Mouse (Mus musculus): ENCODE measurements around the gene Lcor. TPM values are rescaled to one million over a fixed set of nuclear protein-coding genes. Genes with fewer than 3 reads are reported as not detected.
A peak's percentile ranks its signal among the peaks of the same experiment; 100 is the strongest.

The Lcor gene
- polyA plus RNA-seq, 1 experiment, result 0.19 TPM

- no peak for TF ChIP-seq FLI1 (IDR thresholded peaks at IDR 0.05; ENCODE audit: low read length)
- no peak for TF ChIP-seq GATA1 (IDR thresholded peaks at IDR 0.05; ENCODE audit: borderline replicate concordance, low read length)
- H3K27me3 ChIP-seq (replicated peaks), result no peaks in the 10 kb centered on the region
- no peaks in the 10 kb centered on the region for H3K36me3 ChIP-seq (replicated peaks; ENCODE audit: low read length)
- H3K4me1 ChIP-seq, result peaks cover 48% of the 10 kb centered on the region
- H3K4me3 ChIP-seq (replicated peaks), result peak overlapping the region; percentile 83
- H3K9me3 ChIP-seq, result no peaks in the 10 kb centered on the region
These were observed 8.8 kb upstream of the Lcor start for GRCm38 (mm10) chr19:41473566-41474135.

GRCm38 (mm10) chr19:41474943-41475342, 7.5 kb upstream of the Lcor start:
- Histone ChIP-seq H3K4me3 (replicated peaks) (peak overlapping the region; percentile 83), H3K36me3 (replicated peaks; ENCODE audit: low read length) (no peaks in the 10 kb centered on the region), H3K4me1 (peaks cover 57% of the 10 kb centered on the region), H3K9me3 (no peaks in the 10 kb centered on the region), H3K27me3 (replicated peaks) (no peaks in the 10 kb centered on the region)
- no peak for TF ChIP-seq GATA1 (IDR thresholded peaks at IDR 0.05; ENCODE audit: borderline replicate concordance, low read length)
- no peak for TF ChIP-seq FLI1 (IDR thresholded peaks at IDR 0.05; ENCODE audit: low read length)

DNA sequence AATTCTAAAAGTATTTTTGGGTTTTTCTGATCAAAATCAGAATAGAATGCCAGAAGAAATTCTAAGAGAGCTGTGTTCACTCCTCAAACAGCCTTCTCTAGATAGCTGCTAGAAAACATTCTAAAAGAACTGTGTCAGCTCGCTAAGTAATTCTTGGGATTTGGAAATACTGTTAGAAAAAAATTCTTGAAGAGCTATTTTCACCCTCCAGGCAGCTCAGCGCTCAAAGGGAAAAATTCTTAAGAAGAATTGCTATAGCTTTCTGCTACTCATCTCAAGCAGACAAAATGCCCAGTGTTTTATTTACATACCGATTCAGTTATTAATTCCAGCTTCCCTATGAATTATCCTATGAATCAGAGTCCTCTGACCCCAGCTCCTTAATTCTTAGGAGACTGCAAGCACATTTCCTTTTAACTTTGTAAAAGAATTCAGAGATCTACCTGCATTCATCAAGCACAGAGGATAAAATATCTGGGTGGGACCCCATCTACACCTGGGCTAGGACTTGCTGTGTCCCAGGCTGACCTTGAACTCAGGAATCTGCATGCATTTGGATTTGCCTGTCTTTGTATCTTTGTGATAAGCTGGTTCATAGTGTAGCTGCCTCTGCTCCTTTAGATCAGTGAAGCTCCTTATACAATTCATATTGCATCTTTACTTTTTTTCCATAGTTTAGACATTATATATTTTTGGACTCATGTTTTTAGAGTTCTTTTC, 5.7 kb upstream of the Lcor start:
- no peak for TF ChIP-seq GATA1 (IDR thresholded peaks at IDR 0.05; ENCODE audit: borderline replicate concordance, low read length)
- no peak for TF ChIP-seq FLI1 (IDR thresholded peaks at IDR 0.05; ENCODE audit: low read length)
- H3K36me3 ChIP-seq (replicated peaks; ENCODE audit: low read length), result no peaks in the 10 kb centered on the region
- H3K9me3 ChIP-seq, result no peaks in the 10 kb centered on the region
- no peaks in the 10 kb centered on the region for H3K27me3 ChIP-seq (replicated peaks)
- H3K4me1 ChIP-seq, result peaks cover 69% of the 10 kb centered on the region
- no peak overlapping the region for H3K4me3 ChIP-seq (replicated peaks)

DNA sequence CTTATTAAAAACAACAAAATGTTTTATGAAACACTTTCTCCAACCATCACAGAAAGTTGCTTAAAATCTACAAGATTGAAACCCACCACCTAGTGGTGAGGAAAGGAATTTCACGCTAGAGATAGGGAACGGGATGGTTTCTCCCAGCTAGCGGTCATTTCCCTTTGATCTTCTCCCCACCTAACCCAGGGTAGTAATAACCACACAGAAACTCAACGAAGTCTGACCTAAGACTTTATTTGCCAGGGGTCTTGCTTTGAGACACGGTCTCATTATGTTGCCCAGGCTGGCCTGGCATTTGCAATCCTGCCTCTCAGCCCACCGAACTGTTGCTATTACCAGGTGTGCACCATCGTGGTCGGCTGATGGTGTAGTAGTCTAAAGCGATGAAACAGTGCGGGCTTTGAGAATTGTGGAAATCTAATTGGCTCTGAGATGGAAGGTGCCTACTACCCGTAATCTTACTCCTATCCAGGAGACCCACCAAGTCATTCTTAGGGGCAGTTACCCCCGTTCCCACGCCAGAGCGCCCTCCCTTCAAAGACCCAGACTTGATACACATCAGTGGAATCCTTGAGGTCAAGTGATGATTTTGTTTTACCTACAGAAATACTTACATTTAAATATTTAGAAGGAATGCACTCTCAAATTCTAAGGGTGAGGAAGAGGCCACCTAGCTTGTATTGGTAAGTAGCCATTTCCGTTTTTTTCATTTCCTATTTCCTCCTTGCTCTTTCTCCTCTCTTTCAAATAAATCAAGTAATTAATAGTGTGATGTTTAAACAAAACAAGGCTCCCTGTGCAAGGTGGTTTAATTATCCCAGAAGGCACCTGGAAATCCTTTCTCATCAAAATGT, 1.2 kb upstream of the Lcor start:
- Histone ChIP-seq H3K27me3 (replicated peaks) (no peaks in the 10 kb centered on the region), H3K4me1 (peaks cover 59% of the 10 kb centered on the region), H3K4me3 (replicated peaks) (peak overlapping the region; percentile 98), H3K36me3 (replicated peaks; ENCODE audit: low read length) (peaks cover 2% of the 10 kb centered on the region), H3K9me3 (no peaks in the 10 kb centered on the region)
- no peak for TF ChIP-seq FLI1 (IDR thresholded peaks at IDR 0.05; ENCODE audit: low read length)
- TF ChIP-seq GATA1 (IDR thresholded peaks at IDR 0.05; ENCODE audit: borderline replicate concordance, low read length), result no peak

GRCm38 (mm10) chr19:41481887-41482189, 599 bp upstream of the Lcor start:
- Histone ChIP-seq H3K4me3 (replicated peaks) (peak overlapping the region; percentile 98), H3K9me3 (no peaks in the 10 kb centered on the region), H3K36me3 (replicated peaks; ENCODE audit: low read length) (peaks cover 6% of the 10 kb centered on the region), H3K4me1 (peaks cover 62% of the 10 kb centered on the region), H3K27me3 (replicated peaks) (no peaks in the 10 kb centered on the region)
- TF ChIP-seq GATA1 (IDR thresholded peaks at IDR 0.05; ENCODE audit: borderline replicate concordance, low read length) (no peak), FLI1 (IDR thresholded peaks at IDR 0.05; ENCODE audit: low read length) (no peak)

- Histone ChIP-seq H3K4me1 (peaks cover 57% of the 10 kb centered on the region), H3K27me3 (replicated peaks) (no peaks in the 10 kb centered on the region), H3K36me3 (replicated peaks; ENCODE audit: low read length) (peaks cover 11% of the 10 kb centered on the region), H3K9me3 (no peaks in the 10 kb centered on the region), H3K4me3 (replicated peaks) (peak overlapping the region; percentile 98)
- TF ChIP-seq FLI1 (IDR thresholded peaks at IDR 0.05; ENCODE audit: low read length) (no peak), GATA1 (IDR thresholded peaks at IDR 0.05; ENCODE audit: borderline replicate concordance, low read length) (no peak)
These were observed 540 bp downstream of the Lcor start for GRCm38 (mm10) chr19:41482909-41483444.

DNA sequence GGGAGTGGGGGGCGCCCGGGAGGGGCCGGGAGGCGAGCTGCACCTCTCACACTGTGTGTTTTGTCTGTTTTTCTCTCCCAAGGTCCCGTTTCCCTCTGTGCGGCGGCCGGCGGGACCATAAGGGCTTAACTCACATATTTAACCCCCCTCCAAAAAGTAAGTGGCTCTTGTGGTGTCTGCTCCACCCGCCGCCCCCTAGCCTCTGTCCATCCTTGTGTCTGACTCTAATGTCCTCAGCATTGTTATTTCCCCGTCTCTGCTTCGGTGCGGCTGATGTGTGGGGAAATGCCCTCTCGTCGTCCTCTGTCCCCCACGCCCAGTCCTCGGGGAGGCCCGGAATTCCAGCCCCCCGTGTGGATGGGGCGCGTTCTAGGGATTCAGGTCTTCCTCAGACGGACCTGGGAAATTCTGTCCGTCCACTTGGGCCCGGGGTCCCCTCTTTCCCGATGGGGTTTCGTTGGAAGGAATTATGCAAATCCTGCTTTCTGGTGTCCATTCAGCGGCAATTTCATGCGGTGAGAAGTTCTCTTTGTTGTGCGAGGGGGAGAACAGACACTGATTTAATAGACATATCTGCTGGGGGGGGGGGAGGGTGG, 1.1 kb downstream of the Lcor start:
- Histone ChIP-seq H3K4me3 (replicated peaks) (peak overlapping the region; percentile 98), H3K9me3 (no peaks in the 10 kb centered on the region), H3K27me3 (replicated peaks) (no peaks in the 10 kb centered on the region), H3K4me1 (peaks cover 52% of the 10 kb centered on the region), H3K36me3 (replicated peaks; ENCODE audit: low read length) (peaks cover 13% of the 10 kb centered on the region)
- TF ChIP-seq FLI1 (IDR thresholded peaks at IDR 0.05; ENCODE audit: low read length) (no peak), GATA1 (IDR thresholded peaks at IDR 0.05; ENCODE audit: borderline replicate concordance, low read length) (no peak)

DNA sequence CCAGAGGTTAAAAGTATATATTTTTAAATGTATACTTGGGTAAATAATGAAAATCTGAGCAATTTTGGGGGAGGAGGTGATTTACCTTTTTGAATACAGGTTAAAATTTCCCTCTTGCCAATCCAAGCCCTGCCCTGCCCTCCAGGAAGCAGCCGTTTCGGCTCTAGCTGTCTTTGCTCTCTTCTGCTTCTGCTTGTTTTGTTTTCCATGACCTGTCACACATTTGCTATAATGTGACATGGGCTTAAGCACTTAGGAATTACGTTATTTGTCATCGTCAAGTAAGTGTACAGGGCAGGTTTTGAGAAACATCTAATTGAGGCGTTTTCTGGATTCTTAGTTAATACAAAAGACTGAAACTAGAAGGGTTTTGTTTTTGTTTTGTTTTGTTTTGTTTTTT, 1.9 kb downstream of the Lcor start:
- Histone ChIP-seq H3K4me1 (peaks cover 48% of the 10 kb centered on the region), H3K36me3 (replicated peaks; ENCODE audit: low read length) (peaks cover 16% of the 10 kb centered on the region), H3K4me3 (replicated peaks) (peak overlapping the region; percentile 98), H3K9me3 (no peaks in the 10 kb centered on the region), H3K27me3 (replicated peaks) (no peaks in the 10 kb centered on the region)
- TF ChIP-seq GATA1 (IDR thresholded peaks at IDR 0.05; ENCODE audit: borderline replicate concordance, low read length) (no peak), FLI1 (IDR thresholded peaks at IDR 0.05; ENCODE audit: low read length) (no peak)

DNA sequence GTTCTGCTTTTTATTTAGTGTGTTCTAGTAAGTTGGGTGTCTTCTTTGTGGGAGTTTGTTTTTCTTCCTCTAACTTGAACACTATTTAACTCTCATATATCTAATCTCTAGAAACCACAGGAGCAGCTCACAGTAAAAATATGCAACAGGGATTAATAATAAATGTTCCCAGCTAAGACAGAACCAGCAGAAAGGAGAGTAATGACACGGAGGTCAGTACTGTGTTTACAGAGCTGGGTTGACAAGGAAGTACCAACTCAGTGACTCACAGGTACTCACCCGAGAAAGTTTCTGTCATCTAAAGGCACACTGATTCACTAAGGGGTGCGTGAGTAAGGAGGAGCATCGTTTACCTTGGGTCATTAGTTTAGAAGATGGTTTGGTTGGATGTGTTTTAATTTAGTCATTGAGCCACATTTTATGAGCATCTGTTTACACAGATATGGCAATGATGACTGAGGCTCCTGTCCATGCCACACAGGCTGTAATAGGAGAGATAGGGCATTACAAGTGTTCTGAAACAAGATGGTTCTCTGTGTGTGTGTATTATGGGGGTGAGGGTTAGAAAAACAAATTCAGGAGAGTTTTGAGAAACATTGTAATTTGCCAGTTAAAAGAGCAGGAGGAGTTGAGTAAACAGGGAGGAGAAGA, 13.1 kb downstream of the Lcor start:
- H3K4me3 ChIP-seq (replicated peaks), result peak overlapping the region; percentile 8
- TF ChIP-seq FLI1 (IDR thresholded peaks at IDR 0.05; ENCODE audit: low read length) (no peak), GATA1 (IDR thresholded peaks at IDR 0.05; ENCODE audit: borderline replicate concordance, low read length) (no peak)
- peaks cover 41% of the 10 kb centered on the region for H3K4me1 ChIP-seq
- no peaks in the 10 kb centered on the region for H3K27me3 ChIP-seq (replicated peaks)
- H3K36me3 ChIP-seq (replicated peaks; ENCODE audit: low read length), result peaks cover 33% of the 10 kb centered on the region
- no peaks in the 10 kb centered on the region for H3K9me3 ChIP-seq

Data from megakaryocyte, embryonic 14.5 days (primary cell).